In the genomic region with DNA sequence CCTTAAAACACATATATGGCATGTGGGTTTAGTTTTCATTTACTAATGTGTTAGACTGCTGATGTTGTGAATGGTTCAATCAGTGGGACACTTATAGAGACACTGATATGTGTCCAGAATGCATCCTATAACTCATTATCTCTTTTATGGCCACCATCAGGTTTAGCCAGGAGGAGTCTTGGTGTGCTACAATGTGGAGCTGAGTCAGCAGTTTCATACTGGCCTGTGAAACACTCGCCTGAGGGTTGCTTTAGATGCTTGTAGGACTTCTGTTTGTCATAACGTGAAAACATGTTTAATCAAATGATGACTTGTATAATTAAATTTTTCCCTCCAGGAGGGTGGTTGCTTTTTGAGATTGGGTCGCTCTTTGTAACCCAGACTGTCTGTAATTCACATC, we compare ENCODE assay signal across 21 mouse cellular contexts.
"Had no signal": no experiment of that assay in that cellular context is flagged by ENCODE, and none has a peak within 500 bp of the region (broad histone marks: within the 10 kb centered on the region; RNA-seq: fewer than 3 reads in every experiment).

No protein-coding gene starts in this region.

- DNase-seq: liver, postnatal 0 days; lung, adult 2 months; lung, postnatal 14 days; lung, postnatal 36 days; right cerebral cortex, postnatal 14 days; thymus, adult 2 months; thymus, postnatal 25 days; thymus, postnatal 4 days had no signal

- H3K4me3 ChIP-seq: liver, embryonic 15.5 days; lung, embryonic 15.5 days; megakaryocyte, embryonic 14.5 days; midbrain, embryonic 13.5 days; midbrain, embryonic 15.5 days; myocyte; neural tube, embryonic 12.5 days; neural tube, embryonic 15.5 days; stomach, embryonic 15.5 days had no signal

- ATAC-seq: liver, postnatal 0 days; lung, postnatal 0 days; midbrain, embryonic 13.5 days; midbrain, embryonic 15.5 days had no signal

- H3K27ac ChIP-seq: liver, embryonic 15.5 days; lung, embryonic 15.5 days; macrophage; midbrain, embryonic 13.5 days; midbrain, embryonic 15.5 days; neural tube, embryonic 12.5 days; neural tube, embryonic 15.5 days; stomach, embryonic 15.5 days; stomach, postnatal 0 days had no signal

- H3K9ac ChIP-seq: liver, embryonic 15.5 days; liver, postnatal 0 days; lung, embryonic 15.5 days; midbrain, embryonic 13.5 days; midbrain, embryonic 15.5 days; neural tube, embryonic 12.5 days; neural tube, embryonic 15.5 days; stomach, embryonic 15.5 days had no signal

- H3K9me3 ChIP-seq: liver, embryonic 15.5 days; lung, embryonic 15.5 days; megakaryocyte, embryonic 14.5 days; midbrain, embryonic 13.5 days; midbrain, embryonic 15.5 days; neural tube, embryonic 12.5 days; neural tube, embryonic 15.5 days; stomach, embryonic 15.5 days had no signal

- H3K36me3 ChIP-seq: midbrain, embryonic 15.5 days; neural tube, embryonic 15.5 days; stomach, embryonic 15.5 days had no signal

- H3K27me3 ChIP-seq: liver, embryonic 15.5 days; lung, embryonic 15.5 days; megakaryocyte, embryonic 14.5 days; midbrain, embryonic 13.5 days; midbrain, embryonic 15.5 days; neural tube, embryonic 12.5 days; neural tube, embryonic 15.5 days; stomach, embryonic 15.5 days had no signal

- H3K4me1 ChIP-seq: liver, embryonic 15.5 days; lung, embryonic 15.5 days; megakaryocyte, embryonic 14.5 days; midbrain, embryonic 13.5 days; midbrain, embryonic 15.5 days; neural tube, embryonic 12.5 days; neural tube, embryonic 15.5 days; stomach, embryonic 15.5 days had no signal

- H3K4me2 ChIP-seq: liver, embryonic 15.5 days; lung, embryonic 15.5 days; midbrain, embryonic 11.5 days; midbrain, embryonic 13.5 days; midbrain, embryonic 15.5 days; neural tube, embryonic 12.5 days; neural tube, embryonic 15.5 days; stomach, embryonic 15.5 days had no signal
